Mouse (Mus musculus): ENCODE measurements around the gene Hp. TPM values are rescaled to one million over a fixed set of nuclear protein-coding genes. Genes with fewer than 3 reads are reported as not detected.

Hp gene
- polyA plus RNA-seq, 1 experiment from 2014 or later = 703 TPM

GRCm38 (mm10) chr8:109571139-109571538 lies 7.8 kb downstream of the Hp start:
- Histone ChIP-seq H3K4me2 (replicated peaks; ENCODE audit: low read depth, low read length) (no peak overlapping the region), H3K9ac (replicated peaks; ENCODE audit: low read depth) (no peak overlapping the region), H3K36me3 (ENCODE audit: insufficient read depth, low read length) (0 out of 2 replicates have a peak, but pooled peaks cover 7% of the 10 kb centered on the region), H3K4me3 (ENCODE audit: low read depth, low read length) (no peak overlapping the region), H3K27me3 (replicated peaks; ENCODE audit: insufficient read depth, low read length) (no peaks in the 10 kb centered on the region), H3K4me1 (ENCODE audit: insufficient read depth, low read depth, low read length) (no peaks in the 10 kb centered on the region; the same call in 1 of the 2 replicates), H3K27ac (ENCODE audit: low read length) (no peak overlapping the region), H3K9me3 (ENCODE audit: low read length) (no peaks in the 10 kb centered on the region)
- WGBS = 76% methylated on average over 12 of the region's 12 CpGs
- ATAC-seq = no peak
- TF ChIP-seq EP300 (IDR thresholded peaks at IDR 0.05) (no peak), CTCF (IDR thresholded peaks at IDR 0.05) (no peak)
- DNase-seq (ENCODE audit: low spot score) = no peak

- peaks cover 22% of the 10 kb centered on the region; the same call in 1 of the 2 replicates for H3K36me3 ChIP-seq (ENCODE audit: insufficient read depth, low read length)
- peak within 1 kb of the TSS; percentile 97 for H3K9ac ChIP-seq (replicated peaks; ENCODE audit: low read depth)
- peak; percentile 83 for TF ChIP-seq EP300 (IDR thresholded peaks at IDR 0.05)
- TF ChIP-seq CTCF (IDR thresholded peaks at IDR 0.05) = no peak; the same call in none of the 2 replicates
- under 1% methylated on average over 52 of the region's 52 CpGs for WGBS
- peak; percentile 100 for DNase-seq (ENCODE audit: low spot score)
- H3K27me3 ChIP-seq (replicated peaks; ENCODE audit: insufficient read depth, low read length) = no peaks in the 10 kb centered on the region
- no peaks in the 10 kb centered on the region for H3K9me3 ChIP-seq (ENCODE audit: low read length)
- ATAC-seq = peak; percentile 100
- peak within 1 kb of the TSS; percentile 76 for H3K4me2 ChIP-seq (replicated peaks; ENCODE audit: low read depth, low read length)
- H3K27ac ChIP-seq (ENCODE audit: low read length) = peak within 1 kb of the TSS; percentile 98
- peak within 1 kb of the TSS; percentile 84 for H3K4me3 ChIP-seq (ENCODE audit: low read depth, low read length)
- H3K4me1 ChIP-seq (ENCODE audit: insufficient read depth, low read depth, low read length) = peaks cover 4% of the 10 kb centered on the region; the same call in 1 of the 2 replicates
Measured at GRCm38 (mm10) chr8:109565498-109566333, 13.3 kb downstream of the Hp start, which contains the start of the genes Dhx38 and Txnl4b. Gene Dhx38 (minus strand): TSS chr8:109565861. Gene Txnl4b (plus strand): TSS chr8:109565892.

- 5% methylated on average over 10 of the region's 10 CpGs for whole genome bisulfite sequencing
- Histone ChIP-seq H3K36me3 (ENCODE audit: insufficient read depth, low read length) (peaks cover 29% of the 10 kb centered on the region), H3K4me1 (ENCODE audit: insufficient read depth, low read depth, low read length) (peaks cover 4% of the 10 kb centered on the region; the same call in 1 of the 2 replicates), H3K4me2 (replicated peaks; ENCODE audit: low read depth, low read length) (peak overlapping the region; percentile 76), H3K27ac (ENCODE audit: low read length) (peak overlapping the region; percentile 98), H3K9ac (replicated peaks; ENCODE audit: low read depth) (peak overlapping the region; percentile 97), H3K4me3 (ENCODE audit: low read depth, low read length) (peak overlapping the region; percentile 84), H3K9me3 (ENCODE audit: low read length) (no peaks in the 10 kb centered on the region), H3K27me3 (replicated peaks; ENCODE audit: insufficient read depth, low read length) (no peaks in the 10 kb centered on the region)
- no peak for ATAC-seq
- no peak for DNase-seq (ENCODE audit: low spot score)
- TF ChIP-seq EP300 (IDR thresholded peaks at IDR 0.05) (no peak), CTCF (IDR thresholded peaks at IDR 0.05) (no peak)
Measured at GRCm38 (mm10) chr8:109564766-109565165, 14.2 kb downstream of the Hp start.

GRCm38 (mm10) chr8:109563881-109564280 lies 15.1 kb downstream of the Hp start:
- Histone ChIP-seq H3K27ac (ENCODE audit: low read length) (no peak overlapping the region), H3K36me3 (ENCODE audit: insufficient read depth, low read length) (peaks cover 38% of the 10 kb centered on the region), H3K4me3 (ENCODE audit: low read depth, low read length) (no peak overlapping the region), H3K9me3 (ENCODE audit: low read length) (no peaks in the 10 kb centered on the region), H3K4me2 (replicated peaks; ENCODE audit: low read depth, low read length) (no peak overlapping the region), H3K9ac (replicated peaks; ENCODE audit: low read depth) (no peak overlapping the region), H3K4me1 (ENCODE audit: insufficient read depth, low read depth, low read length) (peaks cover 4% of the 10 kb centered on the region; the same call in 1 of the 2 replicates), H3K27me3 (replicated peaks; ENCODE audit: insufficient read depth, low read length) (no peaks in the 10 kb centered on the region)
- DNase-seq (ENCODE audit: low spot score) = no peak
- ATAC-seq = no peak
- 66% methylated on average over 2 of the region's 2 CpGs for WGBS
- TF ChIP-seq CTCF (IDR thresholded peaks at IDR 0.05) (no peak), EP300 (IDR thresholded peaks at IDR 0.05) (no peak)

GRCm38 (mm10) chr8:109551663-109552062 lies 27.3 kb downstream of the Hp start:
- 0 out of 2 replicates have a peak, but pooled peaks have one; percentile 30 for ATAC-seq

GRCm38 (mm10) chr8:109544049-109544448 lies 34.9 kb downstream of the Hp start:
- Histone ChIP-seq H3K27ac (ENCODE audit: low read length) (no peak overlapping the region), H3K4me2 (replicated peaks; ENCODE audit: low read depth, low read length) (no peak overlapping the region), H3K4me1 (ENCODE audit: insufficient read depth, low read depth, low read length) (no peaks in the 10 kb centered on the region), H3K9me3 (ENCODE audit: low read length) (no peaks in the 10 kb centered on the region), H3K4me3 (ENCODE audit: low read depth, low read length) (no peak overlapping the region), H3K9ac (replicated peaks; ENCODE audit: low read depth) (no peak overlapping the region), H3K36me3 (ENCODE audit: insufficient read depth, low read length) (peaks cover 11% of the 10 kb centered on the region; the same call in 1 of the 2 replicates), H3K27me3 (replicated peaks; ENCODE audit: insufficient read depth, low read length) (no peaks in the 10 kb centered on the region)
- DNase-seq (ENCODE audit: low spot score) = no peak
- 71% methylated on average over 1 of the region's 3 CpGs for WGBS
- TF ChIP-seq EP300 (IDR thresholded peaks at IDR 0.05) (no peak), CTCF (IDR thresholded peaks at IDR 0.05) (no peak)
- no peak for ATAC-seq

More at GRCm38 (mm10) chr8:109551663-109552062, 27.3 kb downstream of the Hp start:
- no peaks in the 10 kb centered on the region for H3K27me3 ChIP-seq (replicated peaks; ENCODE audit: insufficient read depth, low read length)
- TF ChIP-seq EP300 (IDR thresholded peaks at IDR 0.05) (no peak), CTCF (IDR thresholded peaks at IDR 0.05) (peak; percentile 65)
- H3K36me3 ChIP-seq (ENCODE audit: insufficient read depth, low read length) = peaks cover 72% of the 10 kb centered on the region
- DNase-seq (ENCODE audit: low spot score) = peak; percentile 24
- no peak overlapping the region for H3K27ac ChIP-seq (ENCODE audit: low read length)
- WGBS = 36% methylated on average over 3 of the region's 3 CpGs
- no peaks in the 10 kb centered on the region for H3K4me1 ChIP-seq (ENCODE audit: insufficient read depth, low read depth, low read length)
- no peaks in the 10 kb centered on the region for H3K9me3 ChIP-seq (ENCODE audit: low read length)
- H3K4me2 ChIP-seq (replicated peaks; ENCODE audit: low read depth, low read length) = no peak overlapping the region
- no peak overlapping the region for H3K9ac ChIP-seq (replicated peaks; ENCODE audit: low read depth)
- H3K4me3 ChIP-seq (ENCODE audit: low read depth, low read length) = no peak overlapping the region

Measured in lung, postnatal 0 days (tissue).